Mouse (Mus musculus): ENCODE results near the gene Cc2d1b.

DNA sequence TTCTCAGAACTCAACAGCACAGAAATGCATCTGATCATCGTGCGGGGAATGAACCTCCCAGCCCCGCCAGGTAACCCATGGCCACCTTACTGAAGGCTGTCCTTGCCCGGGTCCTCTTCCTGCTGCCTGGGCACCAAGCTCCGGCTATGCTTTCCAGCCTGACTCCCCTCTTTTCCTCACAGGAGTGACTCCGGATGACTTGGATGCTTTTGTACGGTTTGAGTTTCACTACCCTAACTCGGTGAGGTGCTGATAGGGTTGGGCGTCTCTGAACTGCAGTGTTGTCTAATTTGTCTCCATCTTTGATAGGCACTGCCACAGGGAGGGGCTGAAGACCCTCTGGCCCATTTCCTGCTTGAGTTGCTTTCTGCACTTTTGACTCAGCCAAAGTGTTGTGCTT lies 10.4 kb downstream of the Cc2d1b start:
- TF ChIP-seq CTCF (IDR thresholded peaks at IDR 0.05; ENCODE audit: borderline replicate concordance, insufficient read depth, low read length) (no peak), POLR2A (IDR thresholded peaks at IDR 0.05; ENCODE audit: low read depth, low read length) (no peak)
